Mouse (Mus musculus): ENCODE data around the gene Cflar. TPM values are rescaled to one million over a fixed set of nuclear protein-coding genes. Genes with fewer than 3 reads are reported as not detected.
"Not testable (repeated sequence)": the region's sequence is repeated elsewhere in the genome, so short reads cannot be mapped to it uniquely, and the experiment has no call there.

The Cflar gene
- total RNA-seq, 2 experiments from 2014 or later: 72.3 to 117 TPM

GRCm38 (mm10) chr1:58727019-58727746 lies 15.9 kb downstream of the Cflar start:
- peak; percentile 81 for ATAC-seq (ENCODE audit: poor library complexity, severe bottlenecking)

- ATAC-seq (ENCODE audit: poor library complexity, severe bottlenecking): no peak
Measured at GRCm38 (mm10) chr1:58727747-58728589, 16.7 kb downstream of the Cflar start.

- ATAC-seq (ENCODE audit: poor library complexity, severe bottlenecking): no peak
Measured at GRCm38 (mm10) chr1:58728590-58728868, 17.2 kb downstream of the Cflar start.

- ATAC-seq (ENCODE audit: poor library complexity, severe bottlenecking): no peak
Measured at GRCm38 (mm10) chr1:58733636-58734035, 22.3 kb downstream of the Cflar start.

GRCm38 (mm10) chr1:58734043-58734920 lies 23.0 kb downstream of the Cflar start:
- no peak for ATAC-seq (ENCODE audit: poor library complexity, severe bottlenecking)

- no peak for ATAC-seq (ENCODE audit: poor library complexity, severe bottlenecking)
Measured at GRCm38 (mm10) chr1:58735962-58736361, 24.7 kb downstream of the Cflar start.

- no peak for ATAC-seq (ENCODE audit: poor library complexity, severe bottlenecking)
Measured at GRCm38 (mm10) chr1:58736968-58737367, 25.7 kb downstream of the Cflar start.

GRCm38 (mm10) chr1:58739529-58739928 lies 28.2 kb downstream of the Cflar start:
- ATAC-seq (ENCODE audit: poor library complexity, severe bottlenecking): no peak

GRCm38 (mm10) chr1:58742571-58743021 lies 31.3 kb downstream of the Cflar start:
- peak; percentile 15; the same call in 1 of the 2 replicates for ATAC-seq (ENCODE audit: poor library complexity, severe bottlenecking)

GRCm38 (mm10) chr1:58743252-58743651 lies 31.9 kb downstream of the Cflar start:
- peak; percentile 87 for ATAC-seq (ENCODE audit: poor library complexity, severe bottlenecking)

- ATAC-seq (ENCODE audit: poor library complexity, severe bottlenecking): no peak
Measured at GRCm38 (mm10) chr1:58744645-58745044, 33.3 kb downstream of the Cflar start.

GRCm38 (mm10) chr1:58746880-58747279 lies 35.6 kb downstream of the Cflar start:
- ATAC-seq (ENCODE audit: poor library complexity, severe bottlenecking): no peak

GRCm38 (mm10) chr1:58759451-58759850 lies 48.1 kb downstream of the Cflar start:
- no peak for ATAC-seq (ENCODE audit: poor library complexity, severe bottlenecking)

GRCm38 (mm10) chr1:58760581-58760980 lies 49.3 kb downstream of the Cflar start:
- ATAC-seq (ENCODE audit: poor library complexity, severe bottlenecking): no peak

- peak; percentile 72 for ATAC-seq (ENCODE audit: poor library complexity, severe bottlenecking)
Measured at GRCm38 (mm10) chr1:58761391-58762275, 50.3 kb downstream of the Cflar start.

GRCm38 (mm10) chr1:58762576-58762975 lies 51.3 kb downstream of the Cflar start:
- ATAC-seq (ENCODE audit: poor library complexity, severe bottlenecking): no peak

GRCm38 (mm10) chr1:58766446-58766845 lies 55.1 kb downstream of the Cflar start:
- ATAC-seq (ENCODE audit: poor library complexity, severe bottlenecking): not testable (repeated sequence)

- ATAC-seq (ENCODE audit: poor library complexity, severe bottlenecking): no peak
Measured at GRCm38 (mm10) chr1:58769136-58769535, 57.8 kb downstream of the Cflar start.

GRCm38 (mm10) chr1:58769701-58770100 lies 58.4 kb downstream of the Cflar start:
- no peak for ATAC-seq (ENCODE audit: poor library complexity, severe bottlenecking)

GRCm38 (mm10) chr1:58770111-58770720 lies 58.9 kb downstream of the Cflar start:
- ATAC-seq (ENCODE audit: poor library complexity, severe bottlenecking): peak; percentile 67
